Comparison of ENCODE assay signal across 35 mouse cellular contexts in the genomic region with DNA sequence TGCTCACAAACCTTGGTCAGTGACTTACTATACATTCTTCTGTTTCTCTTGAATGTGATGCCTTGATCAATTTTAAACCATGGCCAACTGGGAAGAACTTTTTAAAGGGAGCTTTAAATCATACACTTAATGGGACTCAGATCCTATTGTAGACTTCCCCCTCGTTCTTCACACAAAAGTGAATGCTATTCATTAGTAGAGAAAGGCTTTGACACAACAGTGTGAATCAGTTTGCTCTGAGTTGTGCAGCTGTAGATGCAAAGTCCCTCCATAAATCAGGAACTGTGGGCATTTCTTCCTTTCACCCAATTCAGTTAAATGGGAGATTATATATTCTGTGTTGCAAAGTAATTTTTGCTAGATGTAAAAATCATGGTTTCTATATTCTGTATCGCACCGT.
"Had no signal": no experiment of that assay in that cellular context is flagged by ENCODE, and none has a peak within 500 bp of the region (broad histone marks: within the 10 kb centered on the region; RNA-seq: fewer than 3 reads in every experiment).

No protein-coding gene starts in this region.

- H3K27ac ChIP-seq: heart, embryonic 10.5 days; heart, embryonic 13.5 days; heart, embryonic 15.5 days; hindbrain, embryonic 10.5 days; hindbrain, embryonic 12.5 days; hindbrain, embryonic 13.5 days; hindbrain, embryonic 14.5 days; hindbrain, embryonic 15.5 days; hindbrain, postnatal 0 days; intestine, embryonic 15.5 days; kidney, embryonic 15.5 days; kidney, postnatal 0 days; layer of hippocampus, adult 2 months had no signal

- H3K36me3 ChIP-seq: heart, embryonic 10.5 days; heart, embryonic 12.5 days; heart, embryonic 13.5 days; heart, embryonic 15.5 days; hindbrain, embryonic 10.5 days; hindbrain, embryonic 12.5 days; hindbrain, embryonic 13.5 days; hindbrain, embryonic 15.5 days; intestine, embryonic 15.5 days; kidney, embryonic 15.5 days had no signal

- ATAC-seq: hindbrain, embryonic 16.5 days; hindbrain, postnatal 0 days; inflammation-experienced regulatory T-cells, adult 6 months; intestine, embryonic 15.5 days; intestine, embryonic 16.5 days; intestine, postnatal 0 days had no signal

- H3K27me3 ChIP-seq: heart, embryonic 12.5 days; heart, embryonic 13.5 days; heart, embryonic 15.5 days; hindbrain, embryonic 12.5 days; hindbrain, embryonic 13.5 days; hindbrain, embryonic 15.5 days; intestine, embryonic 15.5 days; kidney, embryonic 15.5 days had no signal

- H3K4me1 ChIP-seq: heart, embryonic 10.5 days; heart, embryonic 12.5 days; heart, embryonic 13.5 days; heart, embryonic 15.5 days; hindbrain, embryonic 12.5 days; hindbrain, embryonic 13.5 days; hindbrain, embryonic 15.5 days; intestine, embryonic 15.5 days; kidney, embryonic 15.5 days had no signal

- H3K4me3 ChIP-seq: heart, embryonic 10.5 days; heart, embryonic 12.5 days; heart, embryonic 13.5 days; heart, embryonic 15.5 days; hindbrain, embryonic 10.5 days; hindbrain, embryonic 12.5 days; hindbrain, embryonic 13.5 days; hindbrain, embryonic 15.5 days; intestine, embryonic 15.5 days; kidney, embryonic 15.5 days; layer of hippocampus, adult 2 months had no signal

- DNase-seq: heart, postnatal 10 days; heart, postnatal 14 days; heart, postnatal 36 days; heart, postnatal 4 days; kidney, adult 11 months; kidney, adult 18-20 months; kidney, adult 2 months; kidney, adult 8-10 months; kidney, adult 9 months; kidney, postnatal 10 days; kidney, postnatal 14 days; kidney, postnatal 25 days; kidney, postnatal 36 days; kidney, postnatal 4 days; layer of hippocampus, adult 9-11 months; layer of hippocampus, postnatal 36 days had no signal

- H3K4me2 ChIP-seq: heart, embryonic 11.5 days; heart, embryonic 12.5 days; heart, embryonic 13.5 days; heart, embryonic 15.5 days; hindbrain, embryonic 12.5 days; hindbrain, embryonic 13.5 days; hindbrain, embryonic 14.5 days; hindbrain, embryonic 15.5 days; intestine, embryonic 15.5 days; kidney, embryonic 15.5 days had no signal

- H3K9ac ChIP-seq: heart, embryonic 12.5 days; heart, embryonic 13.5 days; heart, embryonic 15.5 days; hindbrain, embryonic 12.5 days; hindbrain, embryonic 13.5 days; hindbrain, embryonic 14.5 days; hindbrain, embryonic 15.5 days; intestine, embryonic 15.5 days; kidney, embryonic 15.5 days had no signal

- H3K9me3 ChIP-seq: heart, embryonic 10.5 days; heart, embryonic 12.5 days; heart, embryonic 13.5 days; heart, embryonic 15.5 days; hindbrain, embryonic 10.5 days; hindbrain, embryonic 12.5 days; hindbrain, embryonic 13.5 days; hindbrain, embryonic 15.5 days; intestine, embryonic 15.5 days; kidney, embryonic 15.5 days had no signal
